Mouse (Mus musculus) lung, embryonic 15.5 days (tissue): ENCODE data around the gene Efl1. TPM values are rescaled to one million over a fixed set of nuclear protein-coding genes. Genes with fewer than 3 reads are reported as not detected.
A peak's percentile ranks its signal among the peaks of the same experiment; 100 is the strongest.

Source experiments
- ATAC-seq: fragments of 200-750 bp; cut with Nextera tagmentation; 2 replicates; pipeline ENCODE4 v1.8.0; 2017; ENCODE audit warnings: moderate number of reproducible peaks, borderline replicate concordance; ENCODE audit not compliant: low FRiP score, low TSS enrichment; ENCODE audit errors: extremely low read depth
- H3K27ac ChIP-seq: fragments of 300-500 bp; sonication (generic); 2 replicates; pipeline ENCODE4 v1.5.1; 2015; ENCODE audit warnings: moderate library complexity, mild to moderate bottlenecking, inconsistent platforms
- H3K27me3 ChIP-seq: fragments of 300-500 bp; sonication (generic); 2 replicates; pipeline ENCODE4 v1.6.1; 2015; ENCODE audit warnings: inconsistent platforms
- H3K36me3 ChIP-seq: fragments of 300-500 bp; sonication (generic); 2 replicates; pipeline ENCODE4 v1.6.1; 2015; ENCODE audit warnings: inconsistent platforms
- H3K4me1 ChIP-seq: fragments of 300-500 bp; sonication (generic); 2 replicates; pipeline ENCODE4 v1.6.1; 2015; ENCODE audit warnings: inconsistent platforms
- H3K4me2 ChIP-seq: fragments of 300-500 bp; sonication (generic); 2 replicates; pipeline ENCODE4 v1.6.1; 2015; ENCODE audit warnings: inconsistent platforms, mild to moderate bottlenecking, moderate library complexity
- H3K4me3 ChIP-seq: fragments of 300-500 bp; sonication (generic); 2 replicates; pipeline ENCODE4 v1.5.1; 2015; ENCODE audit warnings: mild to moderate bottlenecking, inconsistent platforms
- H3K9ac ChIP-seq: fragments of 300-500 bp; sonication (generic); 2 replicates; pipeline ENCODE4 v1.6.1; 2015; ENCODE audit warnings: inconsistent platforms
- H3K9me3 ChIP-seq: fragments of 300-500 bp; sonication (generic); 2 replicates; pipeline ENCODE4 v1.6.1; 2016; ENCODE audit warnings: inconsistent platforms
- WGBS: fragments of 180-500 bp; shearing (Covaris S2); methylation state at CpG from one replicate; pipeline ENCODE4 v1.1.7; 2015; 5-methylcytosine and 5-hydroxymethylcytosine counted together
- polyA plus RNA-seq: library from polyadenylated mRNA; unstranded; fragments of >200 nt; fragmentation: Nextera tagmentation; extraction: Ambion mirVana; gene quantifications from 2 replicates; pipeline ENCODE4 v1.2.1, GENCODE M21; 2015

Efl1 gene
- polyA plus RNA-seq, 1 experiment from 2014 or later, result 20.7 TPM

- Histone ChIP-seq H3K27me3 (no peaks in the 10 kb centered on the region), H3K36me3 (peaks cover 26% of the 10 kb centered on the region), H3K4me2 (no peak overlapping the region), H3K9ac (no peak overlapping the region), H3K4me3 (no peak overlapping the region), H3K4me1 (peaks cover 8% of the 10 kb centered on the region), H3K9me3 (no peaks in the 10 kb centered on the region), H3K27ac (0 out of 2 replicates have a peak overlapping the region, but pooled peaks have one; percentile 18)
- peak; percentile 90; the same call in 1 of the 2 replicates for ATAC-seq
- WGBS, result 30% methylated on average over 3 of the region's 3 CpGs
Observed at GRCm38 (mm10) chr7:82688736-82689135, 40.3 kb downstream of the Efl1 start.

DNA sequence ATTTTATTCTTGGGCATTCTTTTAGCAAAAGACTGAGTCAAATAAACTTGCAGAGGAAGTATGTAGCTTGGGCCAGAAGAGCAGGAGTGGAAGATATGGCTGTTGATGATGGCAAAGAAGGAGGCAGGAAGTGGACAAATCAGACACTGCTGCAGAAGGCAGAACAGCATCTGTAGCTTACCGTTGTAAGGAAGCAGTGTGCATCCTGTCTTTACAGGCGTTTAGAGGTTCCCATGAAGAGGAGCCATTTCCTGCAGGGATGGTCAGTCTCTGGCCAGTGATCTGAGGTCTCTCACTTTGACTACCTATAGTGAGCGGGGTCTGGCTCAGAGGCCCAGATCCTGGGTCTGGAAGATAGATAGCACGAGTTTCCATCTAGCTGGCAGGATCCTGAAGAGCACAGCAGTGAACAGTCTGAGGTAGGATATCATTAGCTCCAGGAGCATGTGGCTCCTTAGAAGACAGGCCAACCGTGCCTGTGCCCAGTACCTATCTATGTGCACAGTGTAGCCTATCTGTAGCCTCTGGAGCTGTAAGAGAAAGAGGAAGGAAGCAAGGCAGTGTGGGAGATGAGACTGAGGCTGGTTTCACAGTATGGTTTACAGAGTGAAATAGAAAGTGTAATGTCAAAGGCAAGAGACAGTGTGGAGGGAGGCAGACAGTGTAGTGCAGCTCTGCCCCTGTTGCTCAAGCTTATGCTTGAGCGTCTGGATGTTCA, 42.8 kb downstream of the Efl1 start:
- no peak for ATAC-seq
- H3K4me2 ChIP-seq, result no peak overlapping the region
- H3K9me3 ChIP-seq, result no peaks in the 10 kb centered on the region
- H3K36me3 ChIP-seq, result peaks cover 34% of the 10 kb centered on the region
- H3K4me3 ChIP-seq, result no peak overlapping the region
- H3K4me1 ChIP-seq, result peaks cover 8% of the 10 kb centered on the region
- no peak overlapping the region; the same call in 1 of the 2 replicates for H3K27ac ChIP-seq
- H3K9ac ChIP-seq, result no peak overlapping the region
- WGBS, result 63% methylated on average over 6 of the region's 6 CpGs
- no peaks in the 10 kb centered on the region for H3K27me3 ChIP-seq

DNA sequence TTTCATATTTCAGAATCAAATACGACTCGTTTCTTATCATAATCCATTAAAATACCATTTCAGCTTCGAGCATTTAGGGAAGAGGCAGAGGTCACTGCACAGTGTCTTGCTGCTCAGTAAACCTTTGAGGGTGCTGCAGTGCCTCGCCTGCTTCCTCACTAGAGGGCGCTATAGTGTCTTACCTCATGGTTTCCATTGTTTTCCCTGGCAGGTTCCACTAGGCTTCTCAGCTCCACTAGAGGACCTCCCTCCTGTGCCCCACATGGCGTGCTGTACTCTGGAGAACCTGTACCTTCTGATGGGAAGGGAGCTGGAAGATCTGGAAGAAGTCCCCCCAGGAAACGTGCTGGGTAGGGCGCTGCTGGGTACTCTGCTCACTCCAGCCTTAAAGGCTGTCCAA, 49.3 kb downstream of the Efl1 start:
- H3K36me3 ChIP-seq, result peaks cover 58% of the 10 kb centered on the region
- no peak overlapping the region for H3K27ac ChIP-seq
- no peak overlapping the region for H3K4me3 ChIP-seq
- H3K4me1 ChIP-seq, result no peaks in the 10 kb centered on the region
- no peak for ATAC-seq
- no peaks in the 10 kb centered on the region for H3K9me3 ChIP-seq
- H3K9ac ChIP-seq, result no peak overlapping the region
- WGBS, result 74% methylated on average over 8 of the region's 8 CpGs
- H3K27me3 ChIP-seq, result no peaks in the 10 kb centered on the region
- H3K4me2 ChIP-seq, result no peak overlapping the region

GRCm38 (mm10) chr7:82698968-82699367, 50.6 kb downstream of the Efl1 start:
- Histone ChIP-seq H3K9me3 (no peaks in the 10 kb centered on the region), H3K27ac (no peak overlapping the region), H3K4me2 (no peak overlapping the region), H3K4me1 (no peaks in the 10 kb centered on the region), H3K36me3 (peaks cover 45% of the 10 kb centered on the region), H3K27me3 (no peaks in the 10 kb centered on the region), H3K9ac (no peak overlapping the region), H3K4me3 (no peak overlapping the region)
- ATAC-seq, result no peak
- 91% methylated on average over 3 of the region's 3 CpGs for WGBS

GRCm38 (mm10) chr7:82702384-82703343, 54.2 kb downstream of the Efl1 start:
- peaks cover 22% of the 10 kb centered on the region; the same call in 1 of the 2 replicates for H3K36me3 ChIP-seq
- ATAC-seq, result no peak
- no peaks in the 10 kb centered on the region for H3K4me1 ChIP-seq
- H3K9me3 ChIP-seq, result no peaks in the 10 kb centered on the region
- H3K9ac ChIP-seq, result no peak overlapping the region
- no peak overlapping the region for H3K4me3 ChIP-seq
- no peaks in the 10 kb centered on the region for H3K27me3 ChIP-seq
- no peak overlapping the region for H3K27ac ChIP-seq
- no peak overlapping the region for H3K4me2 ChIP-seq
- WGBS, result 84% methylated on average over 5 of the region's 5 CpGs

DNA sequence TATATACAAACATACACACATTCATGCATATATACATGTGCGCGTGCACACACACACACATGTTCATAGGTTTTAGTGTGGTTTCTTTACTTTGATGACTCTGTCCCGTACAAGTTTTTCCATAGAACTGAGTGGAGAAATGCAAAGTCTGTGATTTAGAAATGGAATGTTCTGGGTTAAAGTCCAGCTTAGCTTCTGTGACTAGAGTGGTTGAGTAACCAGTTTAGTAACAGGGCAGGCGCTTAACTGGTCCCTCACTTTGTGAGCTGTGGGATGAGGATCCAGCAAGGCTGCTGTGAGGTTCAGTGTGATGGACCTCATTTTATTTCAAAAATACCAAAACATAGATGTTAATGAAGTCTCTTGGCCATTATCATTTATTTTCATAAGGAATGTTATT, 60.8 kb downstream of the Efl1 start:
- no peak for ATAC-seq
- WGBS, result 95% methylated on average over 4 of the region's 4 CpGs

DNA sequence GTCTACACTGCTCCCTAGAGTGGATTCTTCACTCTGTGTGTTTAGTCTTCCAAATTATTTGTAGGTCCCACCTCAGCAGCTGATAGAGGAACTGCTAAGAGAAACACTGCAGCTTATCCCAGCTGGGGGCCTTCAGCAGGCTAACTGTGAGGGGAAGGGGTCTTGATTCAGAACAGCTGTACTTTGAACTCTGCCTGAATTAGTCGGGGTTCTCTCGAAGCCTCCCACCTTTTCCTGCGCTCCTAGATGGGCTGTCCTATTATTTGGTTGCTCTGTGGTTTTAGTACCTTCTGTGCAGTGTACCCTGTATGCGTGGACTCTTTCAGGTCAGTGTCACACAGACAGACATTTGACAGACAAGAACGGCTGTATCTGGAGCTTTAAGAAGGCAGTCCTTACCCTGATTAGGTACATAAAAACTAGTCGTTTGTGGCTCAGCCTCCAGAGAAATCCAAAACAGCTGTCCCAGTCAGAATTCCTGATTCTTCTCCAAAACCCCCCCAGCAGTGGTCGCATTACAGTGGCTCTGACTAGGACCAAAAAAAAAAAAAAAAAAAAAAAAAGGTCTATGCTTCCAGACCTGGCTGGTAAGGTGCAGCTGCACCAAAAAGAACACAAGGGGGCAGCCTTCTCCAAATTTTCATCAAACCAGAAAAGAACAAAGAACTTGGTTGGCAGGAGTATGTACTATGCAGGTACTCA, 66.9 kb downstream of the Efl1 start:
- 35% methylated on average over 7 of the region's 7 CpGs for WGBS
- ATAC-seq, result peak; percentile 52; the same call in 1 of the 2 replicates
- no peak overlapping the region for H3K27ac ChIP-seq

More for the DNA sequence above, 60.8 kb downstream of the Efl1 start:
- H3K9me3 ChIP-seq, result no peaks in the 10 kb centered on the region
- no peak overlapping the region for H3K4me3 ChIP-seq
- H3K36me3 ChIP-seq, result 0 out of 2 replicates have a peak, but pooled peaks cover 4% of the 10 kb centered on the region
- no peaks in the 10 kb centered on the region for H3K27me3 ChIP-seq
- H3K9ac ChIP-seq, result no peak overlapping the region
- H3K4me1 ChIP-seq, result no peaks in the 10 kb centered on the region
- no peak overlapping the region for H3K27ac ChIP-seq
- H3K4me2 ChIP-seq, result no peak overlapping the region

DNA sequence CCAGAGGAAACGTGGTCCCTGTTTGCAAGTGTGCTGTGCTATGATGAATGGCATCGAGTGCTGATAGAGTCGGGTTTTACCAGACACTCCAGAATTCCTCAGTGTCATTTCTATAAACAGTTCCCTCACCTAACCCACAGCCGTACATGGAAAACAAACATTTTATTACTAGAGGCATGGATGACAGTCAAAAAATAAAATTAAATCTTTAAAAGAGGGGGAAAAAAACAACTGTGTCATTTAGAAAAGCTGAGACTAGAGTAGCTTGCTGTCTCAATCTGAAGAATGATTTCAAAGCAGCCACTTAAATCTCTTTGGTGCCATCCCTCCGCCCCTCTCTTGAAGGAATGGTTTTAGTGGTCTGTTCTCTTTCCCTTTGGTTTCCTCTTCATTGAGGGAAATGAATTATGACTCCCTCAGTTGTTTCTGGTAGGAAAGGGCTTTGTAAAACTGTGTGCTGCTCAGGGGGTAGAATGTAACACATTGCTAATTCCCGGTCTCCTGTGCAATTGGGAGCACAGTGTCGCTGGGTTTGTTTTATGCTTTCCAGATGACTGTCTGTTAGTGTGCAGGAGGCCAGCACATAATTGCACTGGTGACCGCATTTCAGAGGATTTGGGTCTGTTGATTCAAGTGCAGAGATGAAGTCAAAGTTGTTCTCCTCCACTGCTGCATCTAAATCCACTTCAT, 67.6 kb downstream of the Efl1 start:
- Histone ChIP-seq H3K4me3 (no peak overlapping the region), H3K27me3 (no peaks in the 10 kb centered on the region), H3K4me2 (no peak overlapping the region), H3K9ac (no peak overlapping the region), H3K27ac (no peak overlapping the region), H3K9me3 (no peaks in the 10 kb centered on the region), H3K36me3 (no peaks in the 10 kb centered on the region), H3K4me1 (peaks cover 14% of the 10 kb centered on the region; the same call in 1 of the 2 replicates)
- WGBS, result 40% methylated on average over 8 of the region's 8 CpGs
- no peak for ATAC-seq

More for the DNA sequence above, 66.9 kb downstream of the Efl1 start:
- Histone ChIP-seq H3K9ac (no peak overlapping the region), H3K9me3 (no peaks in the 10 kb centered on the region), H3K27me3 (no peaks in the 10 kb centered on the region), H3K36me3 (no peaks in the 10 kb centered on the region), H3K4me3 (no peak overlapping the region), H3K4me1 (0 out of 2 replicates have a peak, but pooled peaks cover 8% of the 10 kb centered on the region), H3K4me2 (no peak overlapping the region; the same call in 1 of the 2 replicates)

DNA sequence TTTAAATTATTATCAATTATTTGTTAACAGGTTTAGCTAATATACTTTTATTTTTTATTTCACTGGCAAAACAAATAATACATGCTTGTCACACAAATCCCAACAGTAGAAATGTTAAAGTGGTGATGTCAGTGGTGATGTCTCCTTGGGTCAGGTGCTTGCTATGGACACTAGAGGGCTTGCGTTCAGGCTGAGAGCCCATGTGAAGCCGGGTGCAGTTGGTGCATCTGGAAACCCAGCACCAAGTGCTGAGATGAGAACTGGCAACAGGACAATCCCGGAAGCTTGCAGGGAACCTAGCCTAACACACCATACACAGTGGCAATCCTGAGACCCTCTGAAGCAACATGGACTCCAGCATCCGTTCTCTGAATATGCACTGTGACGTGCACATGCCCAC, 70.9 kb downstream of the Efl1 start:
- Histone ChIP-seq H3K27ac (no peak overlapping the region), H3K9ac (no peak overlapping the region), H3K36me3 (no peaks in the 10 kb centered on the region), H3K4me1 (peaks cover 14% of the 10 kb centered on the region; the same call in 1 of the 2 replicates), H3K27me3 (no peaks in the 10 kb centered on the region), H3K4me3 (no peak overlapping the region), H3K4me2 (no peak overlapping the region), H3K9me3 (no peaks in the 10 kb centered on the region)
- 71% methylated on average over 5 of the region's 5 CpGs for WGBS
- no peak for ATAC-seq

- no peaks in the 10 kb centered on the region for H3K9me3 ChIP-seq
- H3K36me3 ChIP-seq, result no peaks in the 10 kb centered on the region
- no peaks in the 10 kb centered on the region for H3K27me3 ChIP-seq
- ATAC-seq, result no peak
- H3K9ac ChIP-seq, result no peak overlapping the region
- WGBS, result 62% methylated on average over 5 of the region's 5 CpGs
- H3K4me1 ChIP-seq, result peaks cover 14% of the 10 kb centered on the region; the same call in 1 of the 2 replicates
- no peak overlapping the region for H3K4me2 ChIP-seq
- no peak overlapping the region for H3K4me3 ChIP-seq
- no peak overlapping the region for H3K27ac ChIP-seq
Observed at GRCm38 (mm10) chr7:82719740-82720139, 71.3 kb downstream of the Efl1 start.

DNA sequence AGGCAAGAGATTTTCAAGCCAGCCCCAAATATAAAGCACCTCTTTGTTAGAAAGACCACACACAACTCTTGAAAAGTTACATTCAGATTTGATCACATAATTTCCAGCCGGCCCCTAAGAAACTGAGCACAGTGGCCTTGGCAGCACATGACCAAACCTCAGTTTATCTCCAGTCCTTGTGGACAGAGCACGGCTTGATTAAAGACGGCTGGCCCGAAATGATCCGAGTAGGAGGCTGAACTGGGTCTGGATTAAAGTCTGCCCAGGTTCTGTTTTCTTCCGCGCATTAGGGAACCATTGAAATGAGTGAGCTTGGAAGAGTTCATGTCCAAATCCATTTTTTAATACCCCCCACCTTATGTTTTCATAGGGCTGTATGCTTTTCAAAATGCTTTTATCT, 72.1 kb downstream of the Efl1 start:
- Histone ChIP-seq H3K4me2 (no peak overlapping the region), H3K9ac (no peak overlapping the region), H3K27me3 (no peaks in the 10 kb centered on the region), H3K9me3 (no peaks in the 10 kb centered on the region), H3K4me1 (peaks cover 6% of the 10 kb centered on the region; the same call in 1 of the 2 replicates), H3K36me3 (no peaks in the 10 kb centered on the region), H3K4me3 (no peak overlapping the region), H3K27ac (no peak overlapping the region)
- WGBS, result 42% methylated on average over 7 of the region's 7 CpGs
- ATAC-seq, result no peak
